Mouse (Mus musculus) midbrain, postnatal 0 days (tissue): Measurements from ENCODE around the gene Dnajc3. TPM values are rescaled to one million over a fixed set of nuclear protein-coding genes. Genes with fewer than 3 reads are reported as not detected.

Source experiments
- ATAC-seq: fragments of 200-750 bp; cut with Nextera tagmentation; 2 replicates; pipeline ENCODE4 v1.8.0; 2017; ENCODE audit warnings: moderate number of reproducible peaks, mild to moderate bottlenecking, moderate TSS enrichment, moderate library complexity; ENCODE audit not compliant: low FRiP score
- DNase-seq: peaks from one replicate; pipeline ENCODE4 v3.0.0-alpha.2; 2015; ENCODE audit warnings: low spot score
- H3K27ac ChIP-seq: fragments of 300-500 bp; sonication (generic); 2 replicates; pipeline ENCODE4 v1.5.1; 2014; ENCODE audit warnings: low read depth, mild to moderate bottlenecking, low read length, mixed read lengths
- H3K27me3 ChIP-seq: fragments of 300-500 bp; sonication (generic); 2 replicates; pipeline ENCODE4 v1.6.1; 2014; ENCODE audit warnings: low read length, control low read depth, mixed read lengths; ENCODE audit not compliant: insufficient read depth
- H3K36me3 ChIP-seq: fragments of 300-500 bp; sonication (generic); 2 replicates; pipeline ENCODE4 v1.6.1; 2014; ENCODE audit warnings: low read length, control low read depth, mixed read lengths; ENCODE audit not compliant: insufficient read depth
- H3K4me1 ChIP-seq: fragments of 300-500 bp; sonication (generic); 2 replicates; pipeline ENCODE4 v1.6.1; 2014; ENCODE audit warnings: mild to moderate bottlenecking, control low read depth, antibody characterized with exemption, low read length, mixed read lengths; ENCODE audit not compliant: insufficient read depth
- H3K4me2 ChIP-seq: fragments of 300-500 bp; sonication (generic); 2 replicates; pipeline ENCODE4 v1.6.1; 2014; ENCODE audit warnings: low read depth, mild to moderate bottlenecking, low read length, mixed read lengths; ENCODE audit not compliant: poor library complexity, severe bottlenecking
- H3K4me3 ChIP-seq: fragments of 300-500 bp; sonication (generic); 2 replicates; pipeline ENCODE4 v1.5.1; 2014; ENCODE audit warnings: low read depth, mild to moderate bottlenecking, low read length, moderate library complexity
- H3K9ac ChIP-seq: fragments of 300-500 bp; sonication (generic); replicated peaks from 2 replicates; pipeline ENCODE4 v1.6.1; 2014; ENCODE audit warnings: mild to moderate bottlenecking, low read length, moderate library complexity, mixed read lengths; ENCODE audit not compliant: poor library complexity, severe bottlenecking
- H3K9me3 ChIP-seq: fragments of 300-500 bp; sonication (generic); 2 replicates; pipeline ENCODE4 v1.6.1; 2016; ENCODE audit warnings: low read length, control low read depth
- CTCF ChIP-seq: IDR thresholded peaks from 2 replicates; pipeline ENCODE4 v1.5.1; 2016; ENCODE audit warnings: antibody characterized with exemption, mild to moderate bottlenecking
- WGBS: fragments of 180-500 bp; shearing (Covaris S2); extraction: QIAGEN DNeasy Blood & Tissue Kit; methylation state at CpG from one replicate; pipeline ENCODE4 v1.1.7; 2014; 5-methylcytosine and 5-hydroxymethylcytosine counted together
- polyA plus RNA-seq: library from polyadenylated mRNA; unstranded; fragments of >200 nt; fragmentation: Nextera tagmentation; extraction: Ambion mirVana; gene quantifications from 2 replicates; pipeline ENCODE4 v1.2.1, GENCODE M21; 2015
- total RNA-seq: library from RNA; depleted of rRNA; stranded (reverse); fragments of >200 nt; gene quantifications from 2 replicates; pipeline ENCODE4 v1.2.3, GENCODE M21; 2014

The Dnajc3 gene
- total and polyA plus RNA-seq, 2 experiments from 2014 or later = 19.9 to 22.0 TPM

GRCm38 (mm10) chr14:118936236-118936635 is 1.5 kb upstream of the Dnajc3 start:
- no peak for ATAC-seq
- Histone ChIP-seq H3K36me3 (no peaks in the 10 kb centered on the region), H3K9me3 (no peaks in the 10 kb centered on the region), H3K27me3 (no peaks in the 10 kb centered on the region), H3K4me1 (0 out of 2 replicates have a peak, but pooled peaks cover 3% of the 10 kb centered on the region), H3K4me3 (no peak overlapping the region), H3K27ac (no peak overlapping the region), H3K4me2 (no peak overlapping the region), H3K9ac (no peak overlapping the region)
- 63% methylated on average over 3 of the region's 3 CpGs for WGBS
- no peak for DNase-seq
- no peak for TF ChIP-seq CTCF

- Histone ChIP-seq H3K4me2 (peak overlapping the region; percentile 71), H3K9ac (peak overlapping the region; percentile 66), H3K4me3 (peak overlapping the region; percentile 100), H3K9me3 (no peaks in the 10 kb centered on the region), H3K27ac (peak overlapping the region; percentile 81; the same call in 1 of the 2 replicates), H3K27me3 (no peaks in the 10 kb centered on the region), H3K4me1 (0 out of 2 replicates have a peak, but pooled peaks cover 3% of the 10 kb centered on the region), H3K36me3 (no peaks in the 10 kb centered on the region)
- TF ChIP-seq CTCF = no peak
- WGBS = 31% methylated on average over 4 of the region's 4 CpGs
- DNase-seq = no peak
- ATAC-seq = no peak; the same call in 1 of the 2 replicates
Measured at GRCm38 (mm10) chr14:118936952-118937351, 824 bp upstream of the Dnajc3 start.

- DNase-seq (no peak), ATAC-seq (no peak)
- Histone ChIP-seq H3K4me2 (peak overlapping the region; percentile 71), H3K9ac (peak overlapping the region; percentile 97), H3K27ac (0 out of 2 replicates have a peak overlapping the region, but pooled peaks have one; percentile 89), H3K4me3 (peak overlapping the region; percentile 100), H3K4me1 (0 out of 2 replicates have a peak, but pooled peaks cover 3% of the 10 kb centered on the region), H3K36me3 (no peaks in the 10 kb centered on the region), H3K27me3 (no peaks in the 10 kb centered on the region), H3K9me3 (no peaks in the 10 kb centered on the region)
- 1% methylated on average over 7 of the region's 7 CpGs for WGBS
- no peak for TF ChIP-seq CTCF
Measured at GRCm38 (mm10) chr14:118938551-118938950, 775 bp downstream of the Dnajc3 start.

GRCm38 (mm10) chr14:118940796-118941495 is 3.2 kb downstream of the Dnajc3 start:
- Histone ChIP-seq H3K27me3 (no peaks in the 10 kb centered on the region), H3K4me2 (no peak overlapping the region), H3K36me3 (no peaks in the 10 kb centered on the region), H3K4me3 (no peak overlapping the region), H3K4me1 (0 out of 2 replicates have a peak, but pooled peaks cover 3% of the 10 kb centered on the region), H3K9ac (no peak overlapping the region), H3K9me3 (no peaks in the 10 kb centered on the region), H3K27ac (no peak overlapping the region)
- no peak for DNase-seq
- TF ChIP-seq CTCF = no peak
- ATAC-seq = no peak
- 72% methylated on average over 4 of the region's 4 CpGs for WGBS

GRCm38 (mm10) chr14:118942076-118942475 is 4.3 kb downstream of the Dnajc3 start:
- 35% methylated on average over 12 of the region's 12 CpGs for WGBS
- Histone ChIP-seq H3K4me1 (0 out of 2 replicates have a peak, but pooled peaks cover 3% of the 10 kb centered on the region), H3K4me3 (no peak overlapping the region), H3K27ac (no peak overlapping the region), H3K9me3 (no peaks in the 10 kb centered on the region), H3K27me3 (no peaks in the 10 kb centered on the region), H3K36me3 (no peaks in the 10 kb centered on the region), H3K9ac (no peak overlapping the region), H3K4me2 (no peak overlapping the region)
- no peak for DNase-seq
- ATAC-seq = no peak
- no peak for TF ChIP-seq CTCF

GRCm38 (mm10) chr14:118944702-118945101 is 6.9 kb downstream of the Dnajc3 start:
- Histone ChIP-seq H3K27ac (no peak overlapping the region), H3K9ac (no peak overlapping the region), H3K4me1 (no peaks in the 10 kb centered on the region), H3K27me3 (no peaks in the 10 kb centered on the region), H3K4me3 (no peak overlapping the region), H3K36me3 (no peaks in the 10 kb centered on the region), H3K4me2 (no peak overlapping the region), H3K9me3 (no peaks in the 10 kb centered on the region)
- WGBS = 87% methylated on average over 2 of the region's 2 CpGs
- DNase-seq (no peak), ATAC-seq (no peak)
- no peak for TF ChIP-seq CTCF
